Mouse (Mus musculus) midbrain, postnatal 0 days (tissue): ENCODE measurements at regions not wholly inside any gene's neighbourhood (a gene's known extent, or its start where the extent isn't known, plus 50 kb on each side); places are given as distances from the start of the nearest gene placed in this dataset.
"Not testable (repeated sequence)": the region's sequence is repeated elsewhere in the genome, so short reads cannot be mapped to it uniquely, and the experiment has no call there.

ENCODE experiments used
- ATAC-seq: fragments of 200-750 bp; cut with Nextera tagmentation; 2 replicates; pipeline ENCODE4 v1.8.0; 2017; ENCODE audit warnings: moderate number of reproducible peaks, mild to moderate bottlenecking, moderate TSS enrichment, moderate library complexity; ENCODE audit not compliant: low FRiP score
- DNase-seq: peaks from one replicate; pipeline ENCODE4 v3.0.0-alpha.2; 2015; ENCODE audit warnings: low spot score
- H3K27ac ChIP-seq: fragments of 300-500 bp; sonication (generic); 2 replicates; pipeline ENCODE4 v1.5.1; 2014; ENCODE audit warnings: low read depth, mild to moderate bottlenecking, low read length, mixed read lengths
- H3K27me3 ChIP-seq: fragments of 300-500 bp; sonication (generic); 2 replicates; pipeline ENCODE4 v1.6.1; 2014; ENCODE audit warnings: low read length, control low read depth, mixed read lengths; ENCODE audit not compliant: insufficient read depth
- H3K36me3 ChIP-seq: fragments of 300-500 bp; sonication (generic); 2 replicates; pipeline ENCODE4 v1.6.1; 2014; ENCODE audit warnings: low read length, control low read depth, mixed read lengths; ENCODE audit not compliant: insufficient read depth
- H3K4me1 ChIP-seq: fragments of 300-500 bp; sonication (generic); 2 replicates; pipeline ENCODE4 v1.6.1; 2014; ENCODE audit warnings: mild to moderate bottlenecking, control low read depth, antibody characterized with exemption, low read length, mixed read lengths; ENCODE audit not compliant: insufficient read depth
- H3K4me2 ChIP-seq: fragments of 300-500 bp; sonication (generic); 2 replicates; pipeline ENCODE4 v1.6.1; 2014; ENCODE audit warnings: low read depth, mild to moderate bottlenecking, low read length, mixed read lengths; ENCODE audit not compliant: poor library complexity, severe bottlenecking
- H3K4me3 ChIP-seq: fragments of 300-500 bp; sonication (generic); 2 replicates; pipeline ENCODE4 v1.5.1; 2014; ENCODE audit warnings: low read depth, mild to moderate bottlenecking, low read length, moderate library complexity
- H3K9ac ChIP-seq: fragments of 300-500 bp; sonication (generic); replicated peaks from 2 replicates; pipeline ENCODE4 v1.6.1; 2014; ENCODE audit warnings: mild to moderate bottlenecking, low read length, moderate library complexity, mixed read lengths; ENCODE audit not compliant: poor library complexity, severe bottlenecking
- H3K9me3 ChIP-seq: fragments of 300-500 bp; sonication (generic); 2 replicates; pipeline ENCODE4 v1.6.1; 2016; ENCODE audit warnings: low read length, control low read depth
- CTCF ChIP-seq: IDR thresholded peaks from 2 replicates; pipeline ENCODE4 v1.5.1; 2016; ENCODE audit warnings: antibody characterized with exemption, mild to moderate bottlenecking
- WGBS: fragments of 180-500 bp; shearing (Covaris S2); extraction: QIAGEN DNeasy Blood & Tissue Kit; methylation state at CpG from one replicate; pipeline ENCODE4 v1.1.7; 2014; 5-methylcytosine and 5-hydroxymethylcytosine counted together

GRCm38 (mm10) chr6:68750451-68750850, 1214.9 kb upstream of the Tacstd2 start:
- no peak overlapping the region for H3K4me2 ChIP-seq
- H3K9ac ChIP-seq, result no peak overlapping the region
- H3K4me1 ChIP-seq, result no peaks in the 10 kb centered on the region
- DNase-seq (no peak), ATAC-seq (no peak)
- H3K27ac ChIP-seq, result no peak overlapping the region
- H3K36me3 ChIP-seq, result no peaks in the 10 kb centered on the region
- H3K27me3 ChIP-seq, result no peaks in the 10 kb centered on the region
- no peak overlapping the region for H3K4me3 ChIP-seq
- TF ChIP-seq CTCF, result no peak
- WGBS, result 86% methylated on average over 1 of the region's 1 CpGs
- H3K9me3 ChIP-seq, result no peaks in the 10 kb centered on the region

GRCm38 (mm10) chr6:68749699-68750098, 1214.1 kb upstream of the Tacstd2 start:
- no peak overlapping the region for H3K27ac ChIP-seq
- no peaks in the 10 kb centered on the region for H3K36me3 ChIP-seq
- H3K4me1 ChIP-seq, result no peaks in the 10 kb centered on the region
- no peak for TF ChIP-seq CTCF
- no peak for DNase-seq
- 85% methylated on average over 3 of the region's 3 CpGs for WGBS
- H3K27me3 ChIP-seq, result no peaks in the 10 kb centered on the region
- H3K4me3 ChIP-seq, result no peak overlapping the region
- no peak overlapping the region for H3K9ac ChIP-seq
- ATAC-seq, result no peak
- H3K9me3 ChIP-seq, result no peaks in the 10 kb centered on the region
- H3K4me2 ChIP-seq, result no peak overlapping the region

- ATAC-seq, result no peak
- TF ChIP-seq CTCF, result no peak
- Histone ChIP-seq H3K4me2 (no peak overlapping the region), H3K27me3 (no peaks in the 10 kb centered on the region), H3K27ac (no peak overlapping the region), H3K9me3 (no peaks in the 10 kb centered on the region), H3K4me1 (no peaks in the 10 kb centered on the region), H3K9ac (no peak overlapping the region), H3K36me3 (no peaks in the 10 kb centered on the region), H3K4me3 (no peak overlapping the region)
- DNase-seq, result peak; percentile 28
These were observed 1203.0 kb upstream of the Tacstd2 start for GRCm38 (mm10) chr6:68738573-68738972.

GRCm38 (mm10) chr6:68736647-68737046, 1201.1 kb upstream of the Tacstd2 start:
- Histone ChIP-seq H3K4me3 (no peak overlapping the region), H3K27ac (no peak overlapping the region), H3K9ac (no peak overlapping the region), H3K4me1 (no peaks in the 10 kb centered on the region), H3K4me2 (no peak overlapping the region), H3K9me3 (no peaks in the 10 kb centered on the region), H3K36me3 (no peaks in the 10 kb centered on the region), H3K27me3 (no peaks in the 10 kb centered on the region)
- DNase-seq, result no peak
- no peak for ATAC-seq
- no peak for TF ChIP-seq CTCF
- WGBS, result 83% methylated on average over 3 of the region's 3 CpGs

- H3K36me3 ChIP-seq, result no peaks in the 10 kb centered on the region
- no peak for TF ChIP-seq CTCF
- no peaks in the 10 kb centered on the region for H3K9me3 ChIP-seq
- no peak overlapping the region for H3K4me3 ChIP-seq
- H3K4me2 ChIP-seq, result no peak overlapping the region
- DNase-seq (no peak), ATAC-seq (no peak)
- no peaks in the 10 kb centered on the region for H3K27me3 ChIP-seq
- H3K4me1 ChIP-seq, result no peaks in the 10 kb centered on the region
- no peak overlapping the region for H3K9ac ChIP-seq
- no peak overlapping the region for H3K27ac ChIP-seq
These were observed 1200.5 kb upstream of the Tacstd2 start for GRCm38 (mm10) chr6:68736068-68736467.

GRCm38 (mm10) chr6:68711084-68711483, 1175.5 kb upstream of the Tacstd2 start:
- not testable (repeated sequence) for H3K4me3 ChIP-seq, H3K36me3 ChIP-seq, H3K27ac ChIP-seq, H3K4me2 ChIP-seq, H3K4me1 ChIP-seq, H3K9ac ChIP-seq, H3K27me3 ChIP-seq, H3K9me3 ChIP-seq
- peak; percentile 28 for DNase-seq
- ATAC-seq, result peak; percentile 56; the same call in 1 of the 2 replicates
- 64% methylated on average over 1 of the region's 1 CpGs for WGBS

GRCm38 (mm10) chr6:68704291-68704800, 1168.8 kb upstream of the Tacstd2 start:
- H3K27ac ChIP-seq, DNase-seq, H3K27me3 ChIP-seq, H3K4me2 ChIP-seq, ATAC-seq, H3K9ac ChIP-seq, H3K4me1 ChIP-seq, H3K36me3 ChIP-seq, H3K9me3 ChIP-seq, H3K4me3 ChIP-seq: not testable (repeated sequence)

GRCm38 (mm10) chr6:68680792-68681110, 1145.2 kb upstream of the Tacstd2 start:
- H3K27ac ChIP-seq, H3K9ac ChIP-seq, H3K27me3 ChIP-seq, H3K4me1 ChIP-seq, H3K4me2 ChIP-seq, ATAC-seq, H3K9me3 ChIP-seq, H3K4me3 ChIP-seq, DNase-seq, H3K36me3 ChIP-seq: not testable (repeated sequence)
